Mouse (Mus musculus) mouse trophoblast stem cell (cell line): Measurements from ENCODE around the gene Nup54.

Source experiments
- in situ Hi-C, 2 experiments: fragments of 300-500 bp; cut with MseI, MboI; formaldehyde crosslinking; loops; 2 replicates in 1 of 2; 3 replicates in 1 of 2; pipeline ENCODE4 v1.15.1; 2025

Gene Nup54

GRCm38 (mm10) chr5:92413271-92413981 is 21.6 kb downstream of the Nup54 start:
- in situ Hi-C loops: no loop called here

DNA sequence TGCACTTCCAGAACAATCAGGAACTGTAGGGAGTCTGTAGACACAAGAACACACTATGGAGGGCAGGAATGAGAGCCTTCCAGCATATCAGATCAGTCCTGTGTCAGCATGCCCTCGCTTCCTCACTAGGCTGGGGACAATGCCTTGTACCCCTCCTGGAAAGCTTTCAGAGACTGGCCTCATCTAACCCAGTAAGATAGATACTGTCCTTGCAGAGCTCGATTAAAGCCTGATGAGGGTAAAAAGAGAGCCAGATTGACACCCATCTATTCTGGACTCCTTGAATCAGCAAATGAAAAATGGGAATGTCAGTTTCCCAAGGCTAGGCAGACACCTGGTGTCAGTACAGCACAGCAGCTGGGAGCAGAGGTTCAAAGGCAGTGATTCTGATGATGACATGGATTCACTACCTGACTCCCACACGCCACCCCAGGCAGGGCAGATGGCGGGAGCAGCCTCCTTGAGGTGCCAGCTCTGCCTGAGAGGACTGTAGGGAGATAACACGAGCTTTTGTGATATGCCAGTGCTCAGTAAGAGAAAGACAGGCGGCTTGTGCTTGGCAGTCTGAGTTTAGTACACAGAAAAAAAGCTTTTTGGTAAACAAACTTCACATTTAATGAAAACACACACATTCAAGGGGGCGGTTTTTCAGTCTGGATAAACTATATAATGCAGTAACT is 23.4 kb downstream of the Nup54 start:
- in situ Hi-C loops: no loop called here

GRCm38 (mm10) chr5:92410486-92410885 is 24.5 kb downstream of the Nup54 start:
- in situ Hi-C loops: no loop called here

DNA sequence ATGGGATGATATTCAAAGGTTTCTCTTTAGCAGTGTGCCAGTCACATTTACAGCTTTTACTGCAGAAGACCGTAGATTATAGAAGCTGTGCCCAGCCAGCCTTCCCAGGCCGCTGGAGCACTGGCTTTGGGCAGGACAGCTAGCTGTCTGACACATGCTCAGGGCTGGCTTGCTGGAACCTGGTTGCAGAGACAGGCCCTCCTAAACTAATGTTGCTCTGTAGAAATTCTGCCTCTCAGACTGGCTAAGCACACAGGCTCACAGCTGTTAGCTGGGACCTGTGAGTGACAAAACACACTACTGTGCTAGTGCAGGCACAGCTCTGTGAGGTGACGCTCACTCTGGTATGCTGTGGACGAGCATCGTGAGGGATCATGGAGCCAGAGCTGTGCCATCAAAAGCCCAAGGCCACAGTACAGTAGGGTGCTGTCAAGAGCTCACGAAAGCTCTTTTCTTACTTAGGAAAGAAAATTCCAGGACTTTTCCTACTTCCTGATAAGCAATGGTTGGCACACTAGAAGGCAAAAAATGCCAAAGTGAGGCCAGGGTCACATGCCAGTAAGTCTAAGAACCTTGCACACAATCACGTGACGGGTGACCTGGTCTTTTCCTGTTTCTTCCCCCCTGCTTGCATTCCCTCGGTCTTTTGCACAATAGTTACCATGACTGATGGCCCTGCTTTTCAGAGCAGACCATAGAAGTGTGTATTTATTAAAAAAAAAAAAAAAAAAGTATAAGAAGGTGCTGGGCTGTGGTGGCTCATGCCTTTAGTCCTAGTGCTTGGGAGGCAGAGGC is 25.5 kb downstream of the Nup54 start:
- in situ Hi-C loops: no loop called here

DNA sequence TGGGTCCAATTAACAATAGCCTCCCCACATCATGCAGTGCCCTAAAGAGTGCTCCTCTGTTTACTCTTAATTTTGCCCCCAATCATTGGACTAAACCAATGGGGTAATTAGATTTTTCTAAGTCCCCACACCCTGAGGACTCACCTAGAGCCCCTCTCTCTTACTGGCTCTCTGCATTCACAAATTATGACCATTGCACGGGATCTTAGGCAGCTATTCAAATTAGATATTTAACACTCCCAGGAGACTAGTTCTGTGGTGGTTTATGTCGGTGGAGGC is 30.7 kb downstream of the Nup54 start:
- in situ Hi-C loops: no loop called here

GRCm38 (mm10) chr5:92403562-92404399 is 31.2 kb downstream of the Nup54 start:
- in situ Hi-C loops: no loop called here

DNA sequence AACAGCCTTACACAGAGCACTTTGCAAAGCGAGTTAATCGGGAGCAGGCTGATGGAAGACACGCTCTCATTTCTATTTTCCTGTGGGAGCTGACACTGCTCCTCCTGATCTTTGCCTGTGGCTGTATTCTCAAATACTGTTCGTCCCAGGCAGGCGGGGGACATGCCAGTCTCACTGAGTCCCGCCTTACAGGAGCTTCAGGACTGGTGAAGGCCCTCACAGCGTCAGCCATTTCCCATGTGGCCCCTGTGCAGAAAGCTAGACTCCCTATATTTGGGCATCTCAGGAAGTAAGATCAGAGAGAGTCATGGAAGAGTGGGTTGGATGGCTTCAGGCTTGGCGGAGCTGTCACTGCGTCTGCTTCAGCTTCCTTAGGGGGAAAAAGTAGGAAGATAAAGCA is 32.2 kb downstream of the Nup54 start:
- in situ Hi-C loops: no loop called here

DNA sequence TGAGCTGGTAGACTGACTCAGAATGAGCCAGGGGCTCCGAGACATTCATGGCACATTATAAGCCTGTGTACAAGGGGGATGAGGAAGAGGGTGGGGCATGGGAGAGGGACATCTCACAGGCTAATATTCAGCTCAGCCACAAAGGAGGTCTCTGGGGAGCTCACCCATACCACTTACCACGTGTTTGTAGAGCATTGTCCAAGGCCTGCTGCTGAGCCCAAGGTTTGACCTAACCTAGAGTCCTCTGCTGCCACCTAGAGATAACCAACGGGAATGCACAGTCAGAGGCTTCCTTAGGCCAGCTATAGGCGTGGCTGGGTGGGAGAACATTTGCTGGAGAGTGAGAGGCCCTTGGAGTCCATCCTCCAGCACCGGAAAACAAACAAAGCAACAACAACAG is 36.9 kb downstream of the Nup54 start:
- in situ Hi-C loops: no loop called here

GRCm38 (mm10) chr5:92396476-92396875 is 38.5 kb downstream of the Nup54 start:
- in situ Hi-C loops: no loop called here

- in situ Hi-C loops: no loop called here
Observed at GRCm38 (mm10) chr5:92395764-92396163, 39.3 kb downstream of the Nup54 start.

DNA sequence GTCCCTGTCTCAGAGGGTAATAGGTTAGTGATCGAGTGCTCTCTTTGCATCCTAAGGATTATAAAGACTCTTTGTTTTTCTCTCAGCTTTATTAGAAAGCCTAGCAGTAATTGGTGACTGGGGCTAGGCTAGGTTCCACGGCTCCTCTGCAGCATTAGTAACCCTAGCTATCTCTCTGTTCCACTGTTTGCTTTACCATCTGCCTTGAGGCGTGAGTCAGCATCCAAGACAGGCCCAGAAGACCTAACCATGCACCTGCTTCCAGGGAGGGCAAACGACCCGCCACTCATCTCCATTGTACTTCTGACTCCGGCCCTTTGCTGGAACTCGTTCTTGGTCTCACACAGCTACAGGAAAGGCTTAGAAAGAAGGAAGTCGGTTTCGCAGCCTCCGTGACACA is 41.2 kb downstream of the Nup54 start:
- in situ Hi-C loops: no loop called here

- in situ Hi-C loops: no loop called here
Observed at GRCm38 (mm10) chr5:92392542-92392941, 42.5 kb downstream of the Nup54 start.

- in situ Hi-C loops: no loop called here
Observed at GRCm38 (mm10) chr5:92390615-92391014, 44.4 kb downstream of the Nup54 start.

GRCm38 (mm10) chr5:92389977-92390376 is 45.0 kb downstream of the Nup54 start:
- in situ Hi-C loops: no loop called here

DNA sequence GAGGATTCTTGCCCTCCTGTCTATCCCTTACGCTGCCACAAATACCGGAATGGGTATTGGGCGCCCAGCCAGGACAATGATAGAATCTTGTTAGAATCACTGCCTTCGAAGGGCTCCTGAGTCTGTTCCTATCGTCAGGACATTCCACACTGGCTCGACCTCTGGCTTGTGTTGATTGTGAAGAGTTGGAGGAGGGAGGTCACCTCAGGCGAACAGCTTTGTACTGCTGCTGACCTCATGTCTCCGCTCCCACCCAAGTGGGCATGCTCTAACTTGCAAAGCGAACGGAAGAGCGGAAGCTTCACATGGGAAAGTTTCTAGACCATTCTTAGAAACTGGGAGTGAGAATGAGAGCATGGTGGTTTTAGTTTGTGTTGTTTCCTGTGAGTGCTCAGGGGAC is 47.6 kb downstream of the Nup54 start:
- in situ Hi-C loops: no loop called here

DNA sequence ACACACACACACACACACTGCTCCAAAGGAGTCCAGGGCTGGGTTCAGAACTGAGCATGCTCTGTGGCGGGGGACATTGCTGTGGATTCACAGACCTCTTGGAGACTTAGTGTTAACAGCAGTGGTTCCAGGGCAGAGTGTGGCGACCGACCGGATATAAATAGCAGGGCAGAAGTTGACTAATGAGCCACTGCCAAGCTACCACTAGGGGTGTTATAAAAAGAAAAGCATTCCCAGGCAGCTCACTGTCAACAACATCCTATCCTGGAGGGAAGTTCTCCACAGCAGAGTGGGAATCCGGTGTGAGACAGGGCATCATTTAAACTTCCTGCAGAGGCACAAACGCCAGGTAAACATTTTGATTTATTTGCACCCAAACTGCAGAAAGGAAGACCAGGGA is 48.4 kb downstream of the Nup54 start:
- in situ Hi-C loops: no loop called here

DNA sequence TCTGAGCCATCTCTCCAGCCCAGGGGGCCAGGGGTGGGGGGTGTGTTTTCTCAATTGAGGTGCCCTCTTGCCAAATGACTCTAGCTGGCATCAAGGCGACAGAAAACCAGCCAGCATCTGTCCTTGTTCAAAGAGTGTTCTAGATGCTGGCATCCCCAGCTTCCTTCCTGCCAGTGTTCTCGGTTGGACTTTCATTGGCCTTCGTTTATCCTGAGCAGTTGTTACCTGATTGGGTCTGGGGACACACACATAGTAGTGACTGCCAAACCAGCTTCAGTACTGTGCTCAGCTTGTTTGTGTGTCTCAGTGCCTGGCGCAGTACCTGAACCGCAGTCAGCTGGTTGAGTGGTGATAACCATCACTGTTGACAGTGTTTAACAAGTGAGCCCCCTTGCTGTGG is 48.9 kb downstream of the Nup54 start:
- in situ Hi-C loops: no loop called here

GRCm38 (mm10) chr5:92384855-92385254 is 50.2 kb downstream of the Nup54 start:
- in situ Hi-C loops: loop anchor here (5.0 kb wide), 1 partner anchor 73 kb away; the partner anchor contains the start of gene Sdad1 (in 2 of the 2)

DNA sequence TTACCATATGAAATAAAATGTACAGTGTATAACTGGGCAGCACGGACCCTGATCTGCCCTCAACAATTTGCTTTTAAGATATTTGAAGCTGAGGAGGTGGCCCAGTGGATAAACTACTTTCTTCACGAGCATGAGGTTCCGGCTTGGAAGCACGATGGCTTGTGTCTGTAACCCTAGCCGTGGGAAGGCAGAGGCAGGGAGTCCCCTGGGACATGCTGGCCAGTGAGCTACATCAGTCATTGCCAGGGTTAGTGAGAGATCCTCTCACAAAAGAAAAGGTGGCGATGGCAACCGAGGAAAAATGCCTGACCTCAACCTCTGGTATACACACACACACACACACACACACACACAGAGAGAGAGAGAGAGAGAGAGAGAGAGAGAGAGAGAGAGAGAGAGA is 51.3 kb downstream of the Nup54 start:
- in situ Hi-C loops: loop anchor here (5.0 kb wide), 1 partner anchor 71 kb away; the partner anchor contains the start of gene Sdad1 (in 2 of the 2)

DNA sequence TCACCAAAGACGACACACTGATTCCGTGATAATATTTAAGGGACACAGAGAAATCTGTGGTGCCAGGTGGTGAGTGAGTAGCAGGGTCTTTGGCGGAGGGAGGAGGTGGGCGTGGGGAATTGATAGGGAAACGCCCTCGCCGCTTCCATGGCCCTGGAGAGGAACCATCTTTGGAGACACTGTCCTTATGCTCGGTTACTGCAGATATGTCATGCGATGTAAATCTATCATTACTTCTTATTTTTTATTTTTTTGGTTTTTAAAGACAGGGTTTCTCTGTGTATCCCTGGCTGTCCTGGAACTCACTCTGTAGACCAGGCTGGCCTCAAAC is 52.7 kb downstream of the Nup54 start:
- in situ Hi-C loops: loop anchor here (5.0 kb wide), 1 partner anchor 70 kb away; the partner anchor contains the start of gene Sdad1 (in 2 of the 2)

- in situ Hi-C loops: loop anchor here (5.0 kb wide), 1 partner anchor 69 kb away; the partner anchor contains the start of gene Sdad1 (in 2 of the 2)
Observed at GRCm38 (mm10) chr5:92381550-92382348, 53.3 kb downstream of the Nup54 start.
